Mouse (Mus musculus) T-cell, adult 2 months (primary cell): ENCODE data around the gene Hmcn2.
A peak's percentile ranks its signal among the peaks of the same experiment; 100 is the strongest.

Experiments used
- DNase-seq: peaks from one replicate; pipeline ENCODE4 v3.0.0; 2022; ENCODE audit warnings: low spot score

Hmcn2 gene

GRCm38 (mm10) chr2:31305684-31306083 is 8.5 kb upstream of the Hmcn2 start:
- DNase-seq = peak; percentile 16

GRCm38 (mm10) chr2:31308257-31308656 is 6.0 kb upstream of the Hmcn2 start:
- no peak for DNase-seq

GRCm38 (mm10) chr2:31309549-31309948 is 4.7 kb upstream of the Hmcn2 start:
- DNase-seq = no peak

GRCm38 (mm10) chr2:31318162-31318561 is 3.9 kb downstream of the Hmcn2 start:
- DNase-seq = no peak

GRCm38 (mm10) chr2:31319200-31319599 is 5.0 kb downstream of the Hmcn2 start:
- DNase-seq = no peak

GRCm38 (mm10) chr2:31327186-31327585 is 13.0 kb downstream of the Hmcn2 start:
- no peak for DNase-seq

- DNase-seq = no peak
These were observed 23.6 kb downstream of the Hmcn2 start for GRCm38 (mm10) chr2:31337706-31338330.

GRCm38 (mm10) chr2:31339826-31340225 is 25.6 kb downstream of the Hmcn2 start:
- DNase-seq = no peak

GRCm38 (mm10) chr2:31341726-31342535 is 27.7 kb downstream of the Hmcn2 start:
- DNase-seq = no peak

- DNase-seq = no peak
These were observed 31.9 kb downstream of the Hmcn2 start for GRCm38 (mm10) chr2:31346096-31346495.

- no peak for DNase-seq
These were observed 34.2 kb downstream of the Hmcn2 start for GRCm38 (mm10) chr2:31348373-31348772.

- DNase-seq = no peak
These were observed 34.6 kb downstream of the Hmcn2 start for GRCm38 (mm10) chr2:31348850-31349249.

- DNase-seq = no peak
These were observed 42.6 kb downstream of the Hmcn2 start for GRCm38 (mm10) chr2:31356771-31357170.

GRCm38 (mm10) chr2:31359316-31359715 is 45.1 kb downstream of the Hmcn2 start:
- DNase-seq = no peak

- DNase-seq = no peak
These were observed 53.0 kb downstream of the Hmcn2 start for GRCm38 (mm10) chr2:31367186-31367585.

- no peak for DNase-seq
These were observed 57.2 kb downstream of the Hmcn2 start for GRCm38 (mm10) chr2:31371396-31371795.

GRCm38 (mm10) chr2:31372186-31372585 is 58.0 kb downstream of the Hmcn2 start:
- no peak for DNase-seq

GRCm38 (mm10) chr2:31374415-31374814 is 60.2 kb downstream of the Hmcn2 start:
- no peak for DNase-seq

- DNase-seq = no peak
These were observed 61.8 kb downstream of the Hmcn2 start for GRCm38 (mm10) chr2:31376057-31376456.

- DNase-seq = no peak
These were observed 63.3 kb downstream of the Hmcn2 start for GRCm38 (mm10) chr2:31377481-31377880.

- DNase-seq = peak; percentile 23
These were observed 67.2 kb downstream of the Hmcn2 start for GRCm38 (mm10) chr2:31381292-31381846.

GRCm38 (mm10) chr2:31382952-31383351 is 68.7 kb downstream of the Hmcn2 start:
- DNase-seq = peak; percentile 39

- no peak for DNase-seq
These were observed 102.8 kb downstream of the Hmcn2 start for GRCm38 (mm10) chr2:31416968-31417367.
